Mouse (Mus musculus): ENCODE data around the gene Als2.

Als2 gene

GRCm38 (mm10) chr1:59211651-59212050, 25.4 kb downstream of the Als2 start:
- DNase-seq, result peak; percentile 25

- no peak for DNase-seq
Observed at GRCm38 (mm10) chr1:59208331-59208730, 28.7 kb downstream of the Als2 start.

GRCm38 (mm10) chr1:59204489-59204888, 32.5 kb downstream of the Als2 start:
- DNase-seq, result no peak

GRCm38 (mm10) chr1:59202367-59202766, 34.7 kb downstream of the Als2 start:
- DNase-seq, result no peak

- no peak for DNase-seq
Observed at GRCm38 (mm10) chr1:59201561-59201960, 35.5 kb downstream of the Als2 start.

- DNase-seq, result no peak
Observed at GRCm38 (mm10) chr1:59200960-59201359, 36.1 kb downstream of the Als2 start.

- no peak for DNase-seq
Observed at GRCm38 (mm10) chr1:59194979-59195378, 42.1 kb downstream of the Als2 start.

- DNase-seq, result no peak
Observed at GRCm38 (mm10) chr1:59187786-59188185, 49.2 kb downstream of the Als2 start.

- no peak for DNase-seq
Observed at GRCm38 (mm10) chr1:59186317-59186716, 50.7 kb downstream of the Als2 start.

GRCm38 (mm10) chr1:59185410-59185809, 51.6 kb downstream of the Als2 start:
- DNase-seq, result no peak

GRCm38 (mm10) chr1:59183045-59183444, 54.0 kb downstream of the Als2 start:
- no peak for DNase-seq

GRCm38 (mm10) chr1:59182373-59182772, 54.7 kb downstream of the Als2 start:
- DNase-seq, result no peak

- no peak for DNase-seq
Observed at GRCm38 (mm10) chr1:59180003-59180402, 57.0 kb downstream of the Als2 start.

- no peak for DNase-seq
Observed at GRCm38 (mm10) chr1:59178401-59178800, 58.6 kb downstream of the Als2 start.

GRCm38 (mm10) chr1:59174514-59175373, 62.3 kb downstream of the Als2 start:
- no peak for DNase-seq

- no peak for DNase-seq
Observed at GRCm38 (mm10) chr1:59173023-59173422, 64.0 kb downstream of the Als2 start.

- DNase-seq, result no peak
Observed at GRCm38 (mm10) chr1:59171875-59172274, 65.2 kb downstream of the Als2 start.

- DNase-seq, result peak; percentile 28
Observed at GRCm38 (mm10) chr1:59170290-59170689, 66.7 kb downstream of the Als2 start.

GRCm38 (mm10) chr1:59169586-59169985, 67.4 kb downstream of the Als2 start:
- DNase-seq, result no peak

- DNase-seq, result no peak
Observed at GRCm38 (mm10) chr1:59168556-59168955, 68.5 kb downstream of the Als2 start.

- no peak for DNase-seq
Observed at GRCm38 (mm10) chr1:59167654-59168425, 69.2 kb downstream of the Als2 start.

GRCm38 (mm10) chr1:59166232-59166905, 70.7 kb downstream of the Als2 start:
- no peak for DNase-seq

- DNase-seq, result no peak
Observed at GRCm38 (mm10) chr1:59163918-59164317, 73.1 kb downstream of the Als2 start.
